Mouse (Mus musculus): ENCODE results near the gene Tada2a. TPM values are rescaled to one million over a fixed set of nuclear protein-coding genes. Genes with fewer than 3 reads are reported as not detected.

Tada2a gene
- polyA plus RNA-seq, 1 experiment from 2014 or later = 30.5 TPM

GRCm38 (mm10) chr11:84097251-84097998, 32.0 kb downstream of the Tada2a start:
- DNase-seq (ENCODE audit: low spot score) = no peak
- H3K36me3 ChIP-seq = peaks cover 87% of the 10 kb centered on the region
- no peak overlapping the region for H3K27ac ChIP-seq
- WGBS = 86% methylated on average over 5 of the region's 5 CpGs
- no peaks in the 10 kb centered on the region for H3K9me3 ChIP-seq
- H3K4me1 ChIP-seq (replicated peaks) = no peaks in the 10 kb centered on the region
- H3K27me3 ChIP-seq (ENCODE audit: insufficient read depth, poor library complexity, severe bottlenecking) = no peaks in the 10 kb centered on the region
- H3K4me3 ChIP-seq = no peak overlapping the region

DNA sequence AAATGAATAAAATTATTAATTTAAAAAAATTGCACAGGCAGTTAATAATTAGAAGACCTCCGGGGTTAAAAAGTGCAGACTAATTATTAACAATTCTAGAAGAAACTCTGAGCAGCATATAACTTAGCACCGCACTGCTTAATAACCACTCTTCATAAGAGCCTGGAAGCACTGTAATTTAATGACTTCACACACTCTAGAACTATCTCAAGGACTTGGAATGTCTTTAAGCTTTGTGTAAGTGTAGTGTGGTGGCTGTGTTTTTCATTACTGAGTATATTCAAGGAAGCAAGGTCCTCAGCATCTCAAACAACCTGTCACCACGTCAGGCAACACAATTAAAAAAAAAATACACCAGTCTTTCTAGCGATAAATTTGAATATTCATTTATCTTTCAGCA, 34.3 kb downstream of the Tada2a start:
- Histone ChIP-seq H3K27me3 (ENCODE audit: insufficient read depth, poor library complexity, severe bottlenecking) (no peaks in the 10 kb centered on the region), H3K4me1 (replicated peaks) (no peaks in the 10 kb centered on the region), H3K36me3 (peaks cover 86% of the 10 kb centered on the region), H3K9me3 (no peaks in the 10 kb centered on the region), H3K4me3 (no peak overlapping the region), H3K27ac (no peak overlapping the region)
- no peak for DNase-seq (ENCODE audit: low spot score)
- WGBS = 87% methylated on average over 4 of the region's 4 CpGs

DNA sequence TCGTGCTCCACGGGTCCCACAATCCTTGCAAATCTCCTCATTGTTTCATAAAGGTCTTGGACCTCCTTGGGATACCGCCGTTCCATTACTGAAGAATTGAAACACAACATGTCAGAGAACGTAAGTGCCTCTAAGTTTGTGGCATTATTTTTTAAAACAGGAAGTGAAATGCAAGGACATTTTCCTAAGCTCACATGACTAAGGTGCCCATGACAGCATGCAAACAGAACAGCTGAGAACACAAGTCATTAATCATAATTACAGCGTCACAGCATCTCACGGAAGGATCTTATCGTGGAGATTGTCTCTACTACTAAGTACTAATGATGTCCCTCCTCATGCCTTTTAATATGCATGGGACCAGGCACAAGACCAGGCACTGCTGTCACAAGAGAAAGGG, 38.8 kb downstream of the Tada2a start:
- H3K9me3 ChIP-seq = no peaks in the 10 kb centered on the region
- no peak overlapping the region for H3K27ac ChIP-seq
- H3K36me3 ChIP-seq = peaks cover 77% of the 10 kb centered on the region
- no peak for DNase-seq (ENCODE audit: low spot score)
- H3K27me3 ChIP-seq (ENCODE audit: insufficient read depth, poor library complexity, severe bottlenecking) = no peaks in the 10 kb centered on the region
- no peaks in the 10 kb centered on the region for H3K4me1 ChIP-seq (replicated peaks)
- H3K4me3 ChIP-seq = no peak overlapping the region
- WGBS = 94% methylated on average over 8 of the region's 8 CpGs

GRCm38 (mm10) chr11:84081901-84082300, 47.5 kb downstream of the Tada2a start:
- Histone ChIP-seq H3K4me3 (no peak overlapping the region), H3K27me3 (ENCODE audit: insufficient read depth, poor library complexity, severe bottlenecking) (no peaks in the 10 kb centered on the region), H3K9me3 (no peaks in the 10 kb centered on the region), H3K4me1 (replicated peaks) (no peaks in the 10 kb centered on the region), H3K36me3 (peaks cover 80% of the 10 kb centered on the region), H3K27ac (no peak overlapping the region)
- DNase-seq (ENCODE audit: low spot score) = no peak
- 94% methylated on average over 5 of the region's 5 CpGs for WGBS

DNA sequence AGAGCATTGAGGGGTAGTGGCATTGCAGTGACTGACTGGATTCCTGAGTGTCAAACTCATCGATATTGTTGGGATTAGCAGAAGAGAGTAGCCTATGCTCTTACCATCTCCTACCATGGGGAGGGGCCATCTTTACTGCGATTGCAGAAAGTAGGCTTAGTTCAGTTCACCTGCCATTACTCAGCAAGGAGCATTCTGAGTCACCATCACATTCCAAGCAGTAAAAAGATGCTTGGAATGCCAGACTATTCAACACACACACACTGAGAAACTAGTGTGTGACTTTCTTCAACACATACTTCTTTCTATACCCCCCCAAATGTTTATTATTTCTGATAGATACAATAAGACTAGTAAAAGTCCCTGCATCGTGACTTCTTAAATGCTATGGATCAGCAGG, 49.1 kb downstream of the Tada2a start:
- Histone ChIP-seq H3K27ac (no peak overlapping the region), H3K36me3 (peaks cover 66% of the 10 kb centered on the region), H3K4me1 (replicated peaks) (no peaks in the 10 kb centered on the region), H3K27me3 (ENCODE audit: insufficient read depth, poor library complexity, severe bottlenecking) (no peaks in the 10 kb centered on the region), H3K4me3 (no peak overlapping the region), H3K9me3 (no peaks in the 10 kb centered on the region)
- WGBS = 91% methylated on average over 3 of the region's 3 CpGs
- no peak for DNase-seq (ENCODE audit: low spot score)

DNA sequence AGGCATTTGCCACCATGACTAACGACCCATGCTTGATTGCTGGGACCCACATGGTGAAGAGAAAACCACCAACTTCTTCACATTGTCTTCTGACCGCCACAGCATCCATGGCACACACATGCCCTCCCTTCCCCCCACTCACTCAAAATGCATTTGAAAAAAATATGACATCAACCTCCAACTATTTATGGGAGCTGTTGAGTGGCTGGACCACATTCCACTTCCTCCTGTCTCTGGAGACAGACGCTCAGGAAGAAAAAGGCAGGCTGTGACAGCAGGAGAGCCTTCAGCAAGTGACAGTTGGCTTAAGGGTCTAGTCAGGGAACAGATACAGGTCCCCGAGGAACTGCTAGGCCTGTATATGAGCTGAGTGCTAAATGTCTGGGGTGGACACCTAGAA, 49.5 kb downstream of the Tada2a start:
- no peak overlapping the region for H3K4me3 ChIP-seq
- no peaks in the 10 kb centered on the region for H3K27me3 ChIP-seq (ENCODE audit: insufficient read depth, poor library complexity, severe bottlenecking)
- H3K27ac ChIP-seq = no peak overlapping the region
- peaks cover 63% of the 10 kb centered on the region for H3K36me3 ChIP-seq
- H3K9me3 ChIP-seq = no peaks in the 10 kb centered on the region
- no peak for DNase-seq (ENCODE audit: low spot score)
- H3K4me1 ChIP-seq (replicated peaks) = no peaks in the 10 kb centered on the region
- WGBS = 83% methylated on average over 4 of the region's 4 CpGs

DNA sequence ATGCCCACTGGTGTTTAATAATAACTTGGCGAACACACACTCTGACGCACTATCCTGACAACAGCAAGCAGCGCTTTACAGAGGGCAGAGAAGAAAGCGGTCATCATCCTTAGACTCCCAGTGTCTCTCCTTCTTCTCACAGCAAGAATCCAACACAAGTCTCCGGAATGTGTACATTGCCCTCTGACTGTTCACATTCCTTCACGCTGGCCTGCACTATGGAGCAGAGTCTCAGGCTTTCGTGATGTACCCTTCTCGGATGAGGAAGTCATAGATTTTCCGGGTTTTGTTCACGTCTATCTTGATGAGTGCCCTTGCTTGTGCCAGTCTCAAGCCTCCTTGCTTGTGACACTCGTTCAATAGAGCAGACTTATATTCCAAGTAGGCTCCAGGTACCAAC, 50.0 kb downstream of the Tada2a start:
- Histone ChIP-seq H3K27ac (no peak overlapping the region), H3K27me3 (ENCODE audit: insufficient read depth, poor library complexity, severe bottlenecking) (no peaks in the 10 kb centered on the region), H3K36me3 (peaks cover 57% of the 10 kb centered on the region), H3K4me3 (no peak overlapping the region), H3K9me3 (no peaks in the 10 kb centered on the region), H3K4me1 (replicated peaks) (no peaks in the 10 kb centered on the region)
- WGBS = 93% methylated on average over 11 of the region's 11 CpGs
- no peak for DNase-seq (ENCODE audit: low spot score)

- H3K36me3 ChIP-seq = peaks cover 53% of the 10 kb centered on the region
- no peak overlapping the region for H3K27ac ChIP-seq
- WGBS = 92% methylated on average over 9 of the region's 9 CpGs
- no peak overlapping the region for H3K4me3 ChIP-seq
- no peaks in the 10 kb centered on the region for H3K27me3 ChIP-seq (ENCODE audit: insufficient read depth, poor library complexity, severe bottlenecking)
- no peak for DNase-seq (ENCODE audit: low spot score)
- no peaks in the 10 kb centered on the region for H3K9me3 ChIP-seq
- no peaks in the 10 kb centered on the region for H3K4me1 ChIP-seq (replicated peaks)
Observed at GRCm38 (mm10) chr11:84078601-84079000, 50.8 kb downstream of the Tada2a start.

GRCm38 (mm10) chr11:84077008-84077407, 52.4 kb downstream of the Tada2a start:
- Histone ChIP-seq H3K4me1 (replicated peaks) (peaks cover 8% of the 10 kb centered on the region), H3K4me3 (no peak overlapping the region), H3K27me3 (ENCODE audit: insufficient read depth, poor library complexity, severe bottlenecking) (no peaks in the 10 kb centered on the region), H3K27ac (no peak overlapping the region), H3K9me3 (no peaks in the 10 kb centered on the region), H3K36me3 (peaks cover 39% of the 10 kb centered on the region)
- DNase-seq (ENCODE audit: low spot score) = no peak
- 85% methylated on average over 2 of the region's 2 CpGs for WGBS

DNA sequence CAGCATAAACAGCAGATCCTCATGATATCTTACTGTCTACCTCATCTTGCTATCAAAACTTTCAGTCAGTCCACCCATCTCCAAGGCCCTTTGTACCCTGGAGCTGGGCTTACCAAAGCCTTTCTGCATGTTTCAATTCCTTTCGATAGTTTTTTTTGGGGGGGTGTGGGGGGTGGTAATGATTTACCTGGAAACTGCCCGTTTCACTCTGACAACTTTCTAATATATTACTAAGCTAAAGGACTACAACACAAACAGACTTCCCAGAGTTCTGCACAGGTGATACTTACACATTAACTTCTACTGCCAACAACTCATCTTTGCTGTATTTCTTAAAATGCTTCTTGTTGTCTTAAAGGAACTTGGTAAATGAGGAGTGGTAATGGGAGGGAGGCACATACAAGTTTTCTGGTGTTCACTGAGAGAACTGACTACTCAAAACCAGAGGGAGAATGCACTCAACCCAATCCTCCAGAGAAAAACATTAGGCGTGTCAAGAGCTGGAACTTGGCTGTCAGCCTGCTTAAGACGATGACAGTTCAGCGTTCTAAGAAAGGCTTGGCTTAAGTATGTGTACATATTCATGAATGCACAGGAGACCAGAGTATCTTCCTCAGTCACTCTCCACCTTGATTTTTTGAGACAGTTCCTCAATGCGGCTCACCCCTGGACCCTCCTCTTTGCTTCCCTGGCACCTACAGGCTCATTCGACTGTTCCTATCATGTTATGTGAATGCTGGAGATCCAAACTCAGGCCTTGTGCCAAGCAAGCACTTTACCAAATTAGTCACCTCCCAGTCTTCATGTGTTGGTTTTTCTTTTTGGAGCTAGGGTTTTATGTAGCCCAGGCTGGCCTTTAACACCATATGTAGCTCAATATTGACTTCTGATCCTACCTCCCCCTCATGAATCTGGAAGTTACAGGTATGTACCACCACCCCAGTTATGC, 55.3 kb downstream of the Tada2a start:
- WGBS = 87% methylated on average over 7 of the region's 7 CpGs
- H3K27me3 ChIP-seq (ENCODE audit: insufficient read depth, poor library complexity, severe bottlenecking) = peaks cover 13% of the 10 kb centered on the region
- H3K27ac ChIP-seq = no peak overlapping the region
- DNase-seq (ENCODE audit: low spot score) = no peak
- H3K36me3 ChIP-seq = peaks cover 10% of the 10 kb centered on the region
- no peak overlapping the region for H3K4me3 ChIP-seq
- peaks cover 8% of the 10 kb centered on the region for H3K4me1 ChIP-seq (replicated peaks)
- no peaks in the 10 kb centered on the region for H3K9me3 ChIP-seq

- Histone ChIP-seq H3K4me3 (no peak overlapping the region), H3K36me3 (peaks cover under 1% of the 10 kb centered on the region; the same call in 1 of the 2 replicates), H3K9me3 (no peaks in the 10 kb centered on the region), H3K4me1 (replicated peaks) (peaks cover 17% of the 10 kb centered on the region), H3K27ac (no peak overlapping the region), H3K27me3 (ENCODE audit: insufficient read depth, poor library complexity, severe bottlenecking) (peaks cover 23% of the 10 kb centered on the region)
- 60% methylated on average over 9 of the region's 9 CpGs for WGBS
- no peak for DNase-seq (ENCODE audit: low spot score)
Observed at GRCm38 (mm10) chr11:84072904-84073651, 56.3 kb downstream of the Tada2a start.

DNA sequence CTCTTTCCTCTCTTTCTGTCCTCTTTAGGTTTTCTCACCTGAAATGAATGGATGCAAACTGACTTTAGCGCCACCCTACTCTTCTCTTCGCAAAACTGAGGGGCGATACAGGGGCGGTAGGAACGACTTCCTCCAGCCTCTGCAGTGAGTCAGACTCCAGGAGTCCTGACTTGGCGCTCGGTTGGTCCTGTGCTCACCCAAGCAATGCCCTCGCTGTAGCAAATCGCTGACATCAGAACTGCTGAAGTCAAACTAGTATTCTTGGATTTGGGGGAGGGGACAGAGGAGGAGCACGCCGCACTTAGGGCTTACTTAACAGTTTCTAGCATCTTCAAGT, 60.4 kb downstream of the Tada2a start, which contains the start of gene Dusp14:
Gene Dusp14, minus strand, starts transcription at position 228 of the 337 bp plus-strand sequence.
- Histone ChIP-seq H3K27ac (peak within 1 kb of the TSS; percentile 86), H3K27me3 (ENCODE audit: insufficient read depth, poor library complexity, severe bottlenecking) (peaks cover 56% of the 10 kb centered on the region), H3K4me3 (peak within 1 kb of the TSS; percentile 72), H3K36me3 (no peaks in the 10 kb centered on the region), H3K4me1 (replicated peaks) (peaks cover 41% of the 10 kb centered on the region), H3K9me3 (no peaks in the 10 kb centered on the region)
- WGBS = 9% methylated on average over 11 of the region's 11 CpGs
- no peak for DNase-seq (ENCODE audit: low spot score)

All from hindbrain, embryonic 10.5 days (tissue).